Mouse (Mus musculus): Measurements from ENCODE around the gene Ear14.

DNA sequence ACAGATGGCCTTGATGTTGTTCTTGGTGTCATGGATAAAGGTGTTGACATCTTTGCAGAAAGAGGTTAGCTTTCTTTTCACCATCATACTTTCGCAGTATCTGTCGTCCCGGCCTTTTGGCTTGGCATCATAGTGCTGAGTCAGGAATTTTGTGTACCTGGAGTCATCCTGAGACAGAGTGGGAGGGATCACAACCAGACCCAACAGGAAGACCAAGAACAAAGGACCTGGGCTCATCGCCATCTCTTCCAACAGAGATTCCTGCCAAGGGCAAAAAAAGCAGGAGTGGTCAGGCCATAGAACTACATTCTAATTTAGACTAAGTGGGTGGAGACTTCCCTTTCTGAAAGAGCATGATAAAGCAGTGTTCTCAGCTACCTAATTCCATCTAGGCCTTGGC, 7.5 kb upstream of the Ear14 start:
- TF ChIP-seq POLR2A (IDR thresholded peaks at IDR 0.05; ENCODE audit: low read depth, low read length) (no peak), CTCF (IDR thresholded peaks at IDR 0.05; ENCODE audit: extremely low read depth, insufficient read length, insufficient replicate concordance, low read depth, low read length) (no peak)
